Mouse (Mus musculus) naive thymus-derived CD4-positive, alpha-beta T cell, adult 2 months (primary cell): Measurements from ENCODE around the gene Ncapg.
"Not testable (repeated sequence)": the region's sequence is repeated elsewhere in the genome, so short reads cannot be mapped to it uniquely, and the experiment has no call there.

ENCODE experiments used
- DNase-seq: peaks from one replicate; pipeline ENCODE4 v3.0.0-alpha.2; 2011; ENCODE audit warnings: low read depth

Ncapg gene

DNA sequence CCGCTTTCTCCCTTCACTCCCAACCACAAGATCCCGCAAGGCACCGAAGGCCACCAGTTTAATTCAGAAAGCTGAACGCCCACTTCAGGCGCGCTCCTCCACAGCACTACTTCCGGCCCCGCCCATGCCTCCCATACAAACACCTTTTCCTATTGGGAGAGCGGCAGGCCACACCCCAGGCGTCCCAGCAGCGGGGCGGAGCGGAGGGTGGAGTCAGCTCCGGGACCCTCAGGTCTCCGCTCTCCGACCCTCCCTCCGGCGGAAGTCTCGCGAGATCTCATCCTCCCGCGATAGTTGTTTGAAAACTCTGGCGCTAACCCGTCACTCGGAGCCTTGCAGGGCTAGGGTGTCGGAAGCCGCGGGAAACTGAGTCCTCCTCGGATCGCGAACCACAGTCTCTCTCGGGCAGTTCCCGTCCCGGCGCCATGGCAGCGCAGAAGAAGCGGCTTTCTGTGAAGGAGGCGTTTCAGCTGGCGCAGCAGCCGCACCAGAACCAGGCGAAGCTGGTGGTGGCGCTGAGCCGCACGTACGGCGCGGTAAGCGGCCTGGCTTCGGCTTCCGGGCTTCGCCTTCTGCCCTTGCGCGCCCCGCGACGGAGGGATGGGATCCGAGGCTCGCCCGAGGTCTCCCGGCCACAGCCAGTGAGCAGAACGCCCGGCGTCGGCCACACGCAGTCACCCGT is at the start of gene Ncapg:
Ncapg (plus strand) TSS at position 322 of the 682 bp plus-strand sequence.
- DNase-seq, result peak; percentile 99

DNA sequence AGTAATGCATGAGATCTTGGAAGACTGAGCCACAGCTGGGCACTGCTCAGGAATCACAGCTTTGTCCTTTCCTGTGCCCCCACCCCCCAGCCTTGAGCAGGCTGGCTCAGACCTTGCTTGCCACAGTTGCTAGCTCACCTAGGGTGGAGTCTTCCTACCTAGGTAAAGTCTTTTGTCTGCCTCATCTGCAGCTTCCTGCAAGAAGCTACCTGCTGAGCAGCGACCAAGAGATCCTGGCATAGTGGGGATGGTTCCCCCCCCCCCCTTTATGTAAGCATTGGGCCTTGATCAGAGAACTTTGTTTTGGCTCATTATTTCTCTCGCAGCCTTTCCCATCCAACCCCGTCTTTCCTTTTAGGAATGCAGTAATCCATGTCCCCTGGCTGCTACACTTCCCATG is 48.2 kb upstream of the Ncapg start:
- DNase-seq, result no peak

DNA sequence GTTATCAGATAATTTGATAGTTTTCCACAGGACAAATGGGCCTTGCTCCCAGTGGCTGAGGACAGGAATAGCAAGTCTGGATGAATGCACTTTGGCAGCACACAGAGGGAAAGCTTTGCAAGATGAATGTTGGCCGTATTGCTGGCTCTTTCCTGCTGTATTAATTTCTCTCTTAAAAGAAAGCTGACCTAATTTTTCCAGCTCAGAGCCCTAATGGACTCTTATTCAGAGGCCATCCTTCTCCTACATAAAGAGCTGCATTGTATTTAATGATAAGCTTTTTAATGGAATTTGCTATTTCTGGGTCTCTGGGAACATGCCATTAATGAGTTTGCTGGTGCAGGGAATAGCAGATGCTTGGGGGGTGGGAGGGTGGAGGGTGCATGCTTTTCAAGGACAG is 41.9 kb upstream of the Ncapg start:
- DNase-seq, result no peak

DNA sequence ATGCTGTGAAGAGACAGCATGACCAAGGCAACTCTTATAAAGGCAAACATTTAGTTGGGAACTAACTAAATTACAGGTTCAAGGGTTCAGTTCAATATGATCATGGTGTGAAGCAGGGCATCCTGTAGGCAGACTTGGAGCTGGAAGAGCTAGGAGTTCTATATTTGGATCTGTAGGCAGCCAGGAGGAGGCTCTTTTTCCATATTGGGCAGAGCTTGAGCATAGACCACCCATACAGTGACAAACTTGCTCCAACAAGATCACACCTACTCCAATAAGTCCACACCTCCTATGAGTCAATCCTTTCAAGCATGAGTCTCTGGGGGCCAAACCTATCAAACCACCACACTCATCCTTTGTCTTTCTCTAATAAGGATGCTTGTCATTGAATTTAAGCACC is 40.2 kb upstream of the Ncapg start:
- DNase-seq, result no peak

DNA sequence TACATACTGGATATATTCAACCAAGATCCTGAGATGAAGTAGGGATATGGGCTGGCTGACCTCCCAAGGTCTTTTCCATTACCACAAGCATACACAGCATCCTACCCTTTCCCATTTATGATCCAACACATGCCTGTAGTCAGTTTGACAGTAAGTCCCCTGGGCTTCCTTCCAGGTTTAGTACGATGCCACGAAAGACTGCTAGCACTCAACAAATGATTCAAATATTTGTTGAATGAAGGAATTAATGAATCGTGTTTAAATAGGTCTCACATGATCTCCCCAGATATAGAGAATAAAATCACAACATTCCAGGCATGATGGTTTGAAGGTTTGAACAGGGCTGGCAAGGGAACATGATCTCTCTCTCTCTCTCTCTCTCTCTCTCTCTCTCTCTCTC is 31.3 kb upstream of the Ncapg start:
- no peak for DNase-seq

DNA sequence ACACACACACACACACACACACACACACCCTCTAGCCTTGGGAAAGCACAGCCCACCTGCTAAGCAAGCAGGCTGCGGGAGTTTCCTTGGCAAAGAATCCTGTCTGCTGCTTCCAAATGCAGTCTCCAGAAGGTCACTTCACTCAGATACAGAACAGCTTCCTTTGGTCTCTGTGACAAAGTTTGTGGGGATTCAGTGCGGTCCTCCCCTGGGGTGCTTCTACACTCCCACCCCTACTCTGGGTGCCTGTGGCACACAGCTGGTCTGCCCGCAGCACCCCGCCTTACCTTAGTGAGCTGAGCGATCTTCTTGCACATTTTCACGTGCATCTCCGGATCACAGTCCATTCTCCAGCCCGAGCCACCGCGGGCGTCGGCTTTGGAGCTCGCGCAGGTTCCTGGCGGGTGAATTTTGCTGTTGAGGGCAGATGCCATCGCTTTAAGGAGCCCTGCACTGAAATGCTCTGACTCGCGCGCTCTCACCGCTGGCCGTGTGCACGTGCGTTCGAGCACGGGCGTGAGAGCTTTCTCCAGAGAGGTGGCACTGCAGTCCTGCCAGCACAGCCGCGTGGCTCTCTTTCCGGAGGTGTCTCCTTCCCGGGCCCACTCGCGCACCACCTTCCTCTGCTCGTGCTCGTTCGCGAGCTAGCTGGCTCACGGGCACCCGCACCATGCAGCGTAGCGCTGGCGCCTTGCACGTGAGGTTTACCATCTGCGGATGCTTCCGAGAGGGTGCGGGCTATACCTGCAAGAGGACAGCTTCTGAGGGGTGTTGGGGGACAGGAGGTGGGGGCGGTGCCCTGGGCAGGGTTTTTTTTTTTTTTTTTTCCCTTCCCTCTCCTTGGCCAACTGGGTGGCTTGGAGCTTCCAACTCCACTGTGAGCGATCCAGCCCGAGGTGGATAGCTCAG is 30.7 kb upstream of the Ncapg start, which contains the start of gene Fam184b:
Fam184b (minus strand) TSS at position 809 of the 909 bp plus-strand sequence.
- peak; percentile 19 for DNase-seq

DNA sequence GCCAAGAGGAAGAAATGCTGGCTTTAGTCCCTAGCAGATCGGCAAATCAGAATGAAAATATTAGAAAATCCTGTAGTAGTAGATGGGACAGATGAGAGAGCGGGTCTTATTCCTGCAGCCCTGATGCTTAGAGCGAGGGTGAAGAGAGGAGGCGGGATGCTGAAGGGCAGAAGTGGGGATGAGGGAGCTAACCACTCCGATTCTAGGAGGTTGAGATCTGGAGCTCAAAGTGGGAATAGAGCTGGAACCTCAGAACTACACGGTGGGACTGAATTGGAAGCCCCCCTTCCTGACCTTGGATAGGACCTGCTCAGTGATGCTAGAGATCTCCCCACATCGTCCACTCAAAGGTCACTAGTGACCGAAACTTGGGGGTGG is 30.0 kb upstream of the Ncapg start:
- DNase-seq, result no peak

DNA sequence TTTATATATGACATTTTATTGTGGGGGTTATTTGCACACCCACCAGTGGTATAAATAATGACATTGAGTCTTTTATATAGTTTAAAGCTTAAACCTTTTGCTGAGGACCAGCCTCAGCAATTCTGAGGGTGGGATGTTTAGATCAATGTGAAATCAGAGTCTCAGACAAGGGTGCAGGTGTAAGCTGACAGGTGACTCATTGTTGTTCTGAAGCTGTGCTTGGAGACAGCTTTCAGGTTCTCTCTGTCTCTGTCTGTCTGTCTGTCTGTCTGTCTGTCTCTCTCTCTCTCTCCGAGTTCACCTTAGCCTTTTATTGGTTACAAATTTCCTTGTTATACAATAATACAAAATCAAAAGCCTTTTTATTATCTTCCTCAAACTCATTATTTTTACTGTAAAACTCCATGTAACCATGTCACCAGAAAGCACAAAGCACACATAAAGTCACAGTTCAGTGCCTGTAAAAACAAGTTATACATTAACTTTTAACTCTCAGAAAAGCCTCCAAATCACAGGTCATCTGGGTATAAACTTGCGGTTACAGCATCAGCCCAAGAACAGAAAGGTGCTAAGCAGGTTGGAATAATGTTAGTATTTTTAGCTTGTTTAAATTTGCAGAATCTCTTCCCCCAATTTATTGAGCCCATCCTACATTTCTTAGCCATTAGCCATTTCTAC is 18.6 kb upstream of the Ncapg start:
- DNase-seq, result no peak

DNA sequence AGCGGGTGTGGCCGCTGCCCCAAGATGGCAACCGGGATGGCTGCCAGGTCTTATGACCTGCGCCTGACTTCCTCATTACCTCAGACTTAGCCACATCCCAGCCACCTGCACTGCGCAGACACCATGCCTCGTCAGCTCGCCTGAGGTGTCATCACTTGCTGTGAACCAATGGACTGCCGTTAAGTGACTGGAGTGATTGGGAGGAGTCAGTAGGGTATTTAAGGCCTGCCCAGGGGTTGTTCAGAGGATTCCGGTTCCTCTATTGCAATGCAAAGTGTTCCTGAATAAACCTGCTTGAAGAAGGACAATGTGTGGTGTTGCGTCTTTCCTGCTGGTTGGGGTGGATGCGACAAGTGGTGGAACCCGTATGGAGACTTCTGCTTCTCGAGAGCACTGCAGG is 11.3 kb upstream of the Ncapg start:
- DNase-seq, result not testable (repeated sequence)

DNA sequence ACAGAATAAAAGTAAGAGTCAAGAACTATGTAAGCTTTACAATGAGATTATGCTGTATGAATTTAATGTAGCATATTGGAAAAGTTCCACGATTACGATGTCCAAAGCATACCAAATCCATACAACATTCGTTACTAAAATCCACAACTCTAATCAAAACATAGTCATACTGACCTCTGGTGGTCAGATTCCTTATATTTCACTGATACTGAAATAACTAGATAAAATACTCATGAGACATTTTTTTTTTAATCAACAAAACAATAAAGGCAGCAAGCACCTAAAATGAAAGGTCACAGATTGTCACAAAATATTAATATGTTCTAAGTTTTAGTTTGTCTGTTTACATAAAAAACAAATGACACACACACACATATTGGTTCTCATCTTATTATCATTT is 1.4 kb upstream of the Ncapg start:
- peak; percentile 54 for DNase-seq

DNA sequence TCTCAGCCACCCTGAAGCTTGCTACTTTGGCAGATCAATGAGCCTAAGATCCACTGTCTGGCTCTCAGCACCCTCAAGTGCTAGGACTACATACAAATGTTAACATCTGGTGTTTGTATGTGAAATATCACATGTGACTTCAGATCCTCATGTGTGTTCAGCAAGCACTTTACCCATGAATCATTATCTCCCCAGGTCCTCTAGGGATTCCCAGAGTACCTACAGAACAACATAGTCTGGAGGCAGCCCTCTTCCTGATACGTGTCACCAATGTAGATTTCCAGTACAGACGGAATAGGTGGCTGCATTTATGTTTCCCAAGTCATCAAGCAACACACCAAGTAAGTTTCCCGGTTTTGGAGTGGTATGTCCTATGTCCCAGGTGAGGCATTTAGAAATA is 888 bp upstream of the Ncapg start:
- DNase-seq, result peak; percentile 51

DNA sequence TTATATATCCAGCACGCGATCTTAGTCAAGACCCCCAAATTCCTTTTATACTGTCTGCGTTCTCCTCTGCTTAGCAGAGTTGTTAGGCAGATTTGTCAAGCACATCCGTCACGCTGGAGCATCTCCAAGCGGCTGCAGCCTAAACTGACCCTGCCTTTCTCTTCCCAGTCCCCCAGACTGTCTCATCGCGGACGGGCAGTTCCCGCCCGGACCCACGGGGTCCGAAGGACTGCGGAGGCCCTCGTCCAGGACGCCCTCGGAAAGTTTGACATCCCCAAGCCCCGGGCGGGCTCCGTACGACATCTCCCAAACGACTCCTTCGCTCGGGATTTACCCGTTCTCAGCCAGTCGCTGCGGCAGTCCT is 503 bp upstream of the Ncapg start:
- DNase-seq, result no peak

DNA sequence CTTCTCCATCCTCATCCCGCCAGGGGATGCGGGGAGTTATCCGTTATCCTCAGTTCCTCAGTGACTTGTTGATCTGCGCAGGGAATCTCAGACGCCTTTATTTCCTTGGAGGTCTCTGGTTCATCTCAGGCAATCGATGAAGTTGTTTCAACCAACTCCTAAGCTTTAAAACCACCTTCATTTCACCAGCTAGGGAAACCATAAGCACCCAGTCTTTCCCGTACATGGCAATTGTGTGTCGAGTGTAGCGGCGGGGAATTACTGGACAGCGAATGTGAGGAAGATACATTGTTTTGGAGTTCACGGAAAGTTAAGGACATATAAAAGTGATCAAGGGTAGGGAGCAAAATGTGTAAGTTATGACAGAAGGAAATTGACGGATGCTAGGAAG is 556 bp downstream of the Ncapg start:
- DNase-seq, result no peak

DNA sequence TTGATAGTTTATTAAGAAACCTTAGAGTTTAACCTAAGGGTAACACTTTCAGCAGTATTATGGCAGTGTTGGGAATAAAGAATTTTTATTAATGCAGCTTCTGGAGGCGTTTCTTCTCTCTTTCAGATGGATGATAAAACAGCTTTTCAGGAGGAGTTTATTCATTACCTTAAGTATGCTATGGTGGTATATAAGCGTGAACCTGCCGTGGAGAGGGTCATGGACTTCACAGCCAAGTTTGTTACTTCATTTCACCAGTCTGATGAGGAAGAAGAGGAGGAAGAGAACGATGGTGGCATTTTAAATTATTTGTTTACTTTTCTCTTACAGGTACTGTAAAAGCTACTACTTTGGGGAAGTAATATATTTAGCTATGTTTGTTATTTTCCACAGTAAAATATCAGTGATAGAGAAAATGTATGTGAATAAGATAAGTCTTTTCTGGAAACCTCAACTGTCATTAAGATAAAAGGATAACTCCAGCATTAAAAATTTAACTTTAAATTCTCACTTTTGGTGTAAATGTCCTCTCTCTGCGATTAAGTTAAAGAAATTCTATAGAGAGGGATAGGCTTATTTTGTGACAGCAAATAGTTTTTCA is 1.3 kb downstream of the Ncapg start:
- no peak for DNase-seq

DNA sequence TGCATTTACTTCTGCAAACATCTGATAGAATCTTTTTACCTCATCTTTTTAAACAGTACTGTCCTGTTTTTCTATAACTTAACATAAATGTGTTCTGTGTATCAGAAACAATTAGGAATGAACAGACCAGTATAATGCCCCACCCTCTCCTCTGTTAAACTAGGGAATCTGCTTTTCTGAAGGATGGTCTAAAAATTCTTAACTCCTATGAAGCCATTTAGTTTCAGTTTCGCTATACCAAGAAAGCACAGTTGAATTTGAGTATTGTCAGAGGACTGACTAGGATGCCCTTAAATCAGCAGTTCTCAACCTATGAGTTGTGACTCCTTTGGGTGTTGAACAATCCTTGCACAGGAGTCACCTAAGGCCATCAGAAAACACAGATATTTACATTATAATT is 5.3 kb downstream of the Ncapg start:
- DNase-seq, result peak; percentile 24

DNA sequence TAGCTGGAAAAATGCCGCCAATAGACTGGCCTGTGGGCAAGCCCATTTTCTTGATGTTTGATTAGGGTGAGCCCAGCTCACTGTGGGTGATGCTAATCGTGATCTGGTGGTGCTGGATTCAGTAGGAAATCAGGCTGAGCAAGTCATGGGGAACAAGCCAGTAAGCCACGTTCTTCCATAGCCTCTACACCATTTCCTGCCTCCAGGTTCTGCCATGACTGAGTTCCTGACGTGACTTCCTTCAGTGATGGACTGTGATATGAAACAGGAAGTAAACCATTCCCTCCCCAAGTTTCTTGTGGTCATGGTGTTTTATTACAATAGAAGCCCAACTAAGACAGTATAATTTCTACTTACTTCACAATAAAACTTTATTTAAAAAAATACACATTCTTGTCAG is 7.9 kb downstream of the Ncapg start:
- no peak for DNase-seq

DNA sequence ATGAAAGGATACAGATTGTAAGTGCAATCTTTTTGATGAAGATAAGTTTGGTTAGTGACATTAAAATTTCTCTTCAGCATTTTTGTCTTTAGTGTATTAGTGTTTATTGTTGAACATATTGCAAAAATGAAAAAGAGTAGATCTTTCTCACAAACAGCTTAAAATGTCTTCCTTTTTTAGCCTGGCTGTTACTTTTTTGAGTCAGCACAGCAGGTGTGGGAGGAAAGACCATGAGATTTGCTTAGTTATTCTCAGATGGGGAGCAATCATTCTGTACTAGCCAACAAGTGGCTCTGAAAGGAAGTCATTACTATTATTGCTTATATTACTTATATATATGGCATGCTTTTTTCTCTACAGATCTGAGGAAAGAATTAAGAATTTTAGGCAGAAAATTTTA is 10.2 kb downstream of the Ncapg start:
- DNase-seq, result no peak

DNA sequence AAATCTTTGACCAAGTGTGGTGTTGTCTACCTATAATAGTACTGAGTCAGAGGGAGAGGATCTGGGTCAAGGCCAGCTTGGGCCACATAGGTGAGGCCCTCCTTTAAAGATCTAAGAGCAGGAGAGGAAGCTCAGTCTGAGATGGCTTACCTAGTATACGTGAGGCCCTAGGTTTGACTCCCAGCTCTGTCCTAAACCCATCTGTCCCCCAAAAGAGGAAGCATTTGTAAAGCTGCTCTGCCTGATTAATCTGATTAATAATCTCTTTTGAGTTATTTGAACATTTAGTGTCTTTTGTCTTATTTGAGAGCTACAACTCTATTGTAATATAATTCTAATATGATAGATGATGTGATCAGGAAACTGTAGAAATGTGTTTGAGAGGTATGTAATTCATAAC is 13.7 kb downstream of the Ncapg start:
- DNase-seq, result no peak

DNA sequence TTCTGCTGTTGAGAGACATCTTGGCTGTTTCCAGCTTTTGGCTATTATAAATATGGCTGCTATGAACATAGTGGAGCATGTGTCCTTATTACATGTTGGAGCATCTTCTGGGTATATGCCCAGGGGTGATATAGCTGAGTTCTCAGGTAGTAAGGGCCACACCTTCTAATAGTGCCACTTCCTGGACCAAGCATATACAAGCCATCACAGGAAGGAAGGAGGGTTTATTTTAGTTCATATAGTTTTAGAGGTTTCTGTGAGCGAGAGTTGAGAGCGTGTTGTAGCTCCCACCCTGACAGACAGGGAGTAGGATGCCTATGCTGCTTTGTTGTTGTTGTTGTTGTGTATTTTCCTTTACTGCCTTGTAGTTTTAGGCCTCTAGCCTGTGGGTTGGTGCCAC is 15.5 kb downstream of the Ncapg start:
- no peak for DNase-seq

DNA sequence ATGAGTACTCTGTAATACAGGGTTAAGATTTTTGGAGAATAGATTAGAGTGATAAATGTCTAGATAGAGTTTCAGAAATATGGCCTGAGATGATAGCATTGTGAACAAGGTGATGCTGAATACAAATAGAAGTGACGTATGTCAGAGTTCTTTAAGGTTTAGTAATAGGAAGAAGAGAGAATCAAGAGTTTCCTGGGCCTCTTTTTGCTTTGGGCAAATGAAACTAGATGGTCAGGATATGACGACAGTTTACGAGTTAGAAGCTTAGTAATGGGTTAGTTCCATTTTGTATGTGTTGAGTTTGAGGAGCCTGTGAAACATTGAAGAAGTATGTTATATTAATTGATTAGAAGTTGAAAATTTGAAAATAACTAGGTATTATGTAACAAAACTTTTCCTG is 16.5 kb downstream of the Ncapg start:
- DNase-seq, result no peak

DNA sequence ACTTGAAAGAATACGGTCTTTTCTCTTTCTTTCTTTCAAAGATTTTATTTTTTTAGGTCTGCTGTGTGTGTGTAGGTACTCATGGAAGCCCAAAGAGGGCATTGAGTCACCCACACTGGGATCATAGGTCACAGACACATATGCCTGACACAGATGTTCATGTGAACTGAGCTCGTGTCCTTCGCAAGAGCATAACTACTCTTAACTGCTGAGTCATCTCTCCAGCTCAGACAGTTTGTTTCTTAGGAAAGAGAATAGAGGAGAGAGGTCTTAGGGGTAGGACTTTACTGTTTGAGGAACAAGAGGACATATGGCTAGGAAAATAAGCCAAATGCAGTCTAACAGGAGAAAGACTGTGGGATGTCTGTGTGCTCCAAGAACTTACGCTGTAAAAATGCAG is 19.4 kb downstream of the Ncapg start:
- DNase-seq, result no peak

DNA sequence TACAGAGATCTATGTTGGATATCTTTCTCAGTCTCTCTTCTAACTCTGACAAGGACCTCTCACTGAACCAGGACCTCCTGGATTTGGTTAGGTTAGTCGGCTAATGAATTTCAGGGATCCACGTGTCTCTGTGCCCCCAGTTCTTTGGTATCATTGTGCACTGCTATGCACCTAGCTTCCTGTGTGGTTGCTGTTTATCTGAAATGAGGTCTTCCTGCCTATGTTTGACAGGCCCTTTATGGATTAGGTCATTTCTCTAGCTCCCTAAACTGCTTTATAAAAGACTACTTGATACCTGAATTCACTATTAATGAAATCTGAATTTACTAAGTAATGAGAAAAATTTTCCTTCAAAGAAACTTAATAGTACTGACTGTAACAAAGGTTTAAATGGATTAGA is 21.1 kb downstream of the Ncapg start:
- DNase-seq, result no peak

DNA sequence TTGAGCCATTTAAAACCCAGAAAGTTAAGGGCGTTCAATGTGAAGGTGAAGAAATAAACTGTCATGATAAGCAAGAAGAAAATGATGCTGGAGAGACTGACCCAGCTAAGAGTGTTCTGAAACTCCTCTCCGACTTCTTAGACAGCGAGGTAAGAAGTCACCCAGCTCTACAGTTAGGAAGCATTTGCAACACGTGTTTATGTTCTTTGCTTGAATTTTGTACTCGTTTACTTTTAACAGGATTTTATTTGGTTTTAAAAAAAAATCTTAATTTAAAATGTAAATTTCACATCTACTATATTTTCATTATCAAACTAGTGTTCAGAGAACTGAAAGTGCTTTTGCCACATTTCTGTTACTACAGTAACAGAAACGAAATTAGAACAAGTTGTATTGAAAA is 22.0 kb downstream of the Ncapg start:
- DNase-seq, result no peak
